Mouse (Mus musculus) hindbrain, embryonic 16.5 days (tissue): Measurements from ENCODE around the gene Zbtb16. TPM values are rescaled to one million over a fixed set of nuclear protein-coding genes. Genes with fewer than 3 reads are reported as not detected.

ENCODE experiments used
- ATAC-seq: fragments of 200-750 bp; cut with Nextera tagmentation; 2 replicates; pipeline ENCODE4 v1.8.0; 2017; ENCODE audit warnings: moderate TSS enrichment, moderate library complexity
- H3K27ac ChIP-seq: fragments of 300-500 bp; sonication (generic); 2 replicates; pipeline ENCODE4 v1.5.1; 2014; ENCODE audit warnings: low read depth, mild to moderate bottlenecking, control low read depth, low read length, moderate library complexity
- H3K27me3 ChIP-seq: fragments of 300-500 bp; sonication (generic); replicated peaks from 2 replicates; pipeline ENCODE4 v1.6.1; 2014; ENCODE audit warnings: low read length; ENCODE audit not compliant: control insufficient read depth, insufficient read depth
- H3K36me3 ChIP-seq: fragments of 300-500 bp; sonication (generic); 2 replicates; pipeline ENCODE4 v1.6.1; 2014; ENCODE audit warnings: mild to moderate bottlenecking, low read length, moderate library complexity, mixed read lengths; ENCODE audit not compliant: control insufficient read depth, insufficient read depth
- H3K4me1 ChIP-seq: fragments of 300-500 bp; sonication (generic); 2 replicates; pipeline ENCODE4 v1.6.1; 2014; ENCODE audit warnings: low read depth, low read length; ENCODE audit not compliant: control insufficient read depth, insufficient read depth
- H3K4me2 ChIP-seq: fragments of 300-500 bp; sonication (generic); 2 replicates; pipeline ENCODE4 v1.6.1; 2014; ENCODE audit warnings: mild to moderate bottlenecking, low read length, control low read depth, moderate library complexity
- H3K4me3 ChIP-seq: fragments of 300-500 bp; sonication (generic); 2 replicates; pipeline ENCODE4 v1.5.1; 2014; ENCODE audit warnings: mild to moderate bottlenecking, low read length, control low read depth, moderate library complexity
- H3K9ac ChIP-seq: fragments of 300-500 bp; sonication (generic); 2 replicates; pipeline ENCODE4 v1.6.1; 2014; ENCODE audit warnings: low read depth, mild to moderate bottlenecking, control low read depth, low read length, moderate library complexity
- H3K9me3 ChIP-seq: fragments of 300-500 bp; sonication (generic); 2 replicates; pipeline ENCODE4 v1.6.1; 2014; ENCODE audit warnings: mild to moderate bottlenecking, low read length, moderate library complexity; ENCODE audit not compliant: control insufficient read depth
- WGBS: fragments of 180-500 bp; shearing (Covaris S2); extraction: QIAGEN DNeasy Blood & Tissue Kit; methylation state at CpG from one replicate; pipeline ENCODE4 v1.1.7; 2014; 5-methylcytosine and 5-hydroxymethylcytosine counted together
- polyA plus RNA-seq: library from polyadenylated mRNA; unstranded; fragments of >200 nt; fragmentation: Nextera tagmentation; extraction: Ambion mirVana; gene quantifications from 2 replicates; pipeline ENCODE4 v1.2.1, GENCODE M21; 2015

Zbtb16 gene
- polyA plus RNA-seq, 1 experiment from 2014 or later, result 8.4 TPM

DNA sequence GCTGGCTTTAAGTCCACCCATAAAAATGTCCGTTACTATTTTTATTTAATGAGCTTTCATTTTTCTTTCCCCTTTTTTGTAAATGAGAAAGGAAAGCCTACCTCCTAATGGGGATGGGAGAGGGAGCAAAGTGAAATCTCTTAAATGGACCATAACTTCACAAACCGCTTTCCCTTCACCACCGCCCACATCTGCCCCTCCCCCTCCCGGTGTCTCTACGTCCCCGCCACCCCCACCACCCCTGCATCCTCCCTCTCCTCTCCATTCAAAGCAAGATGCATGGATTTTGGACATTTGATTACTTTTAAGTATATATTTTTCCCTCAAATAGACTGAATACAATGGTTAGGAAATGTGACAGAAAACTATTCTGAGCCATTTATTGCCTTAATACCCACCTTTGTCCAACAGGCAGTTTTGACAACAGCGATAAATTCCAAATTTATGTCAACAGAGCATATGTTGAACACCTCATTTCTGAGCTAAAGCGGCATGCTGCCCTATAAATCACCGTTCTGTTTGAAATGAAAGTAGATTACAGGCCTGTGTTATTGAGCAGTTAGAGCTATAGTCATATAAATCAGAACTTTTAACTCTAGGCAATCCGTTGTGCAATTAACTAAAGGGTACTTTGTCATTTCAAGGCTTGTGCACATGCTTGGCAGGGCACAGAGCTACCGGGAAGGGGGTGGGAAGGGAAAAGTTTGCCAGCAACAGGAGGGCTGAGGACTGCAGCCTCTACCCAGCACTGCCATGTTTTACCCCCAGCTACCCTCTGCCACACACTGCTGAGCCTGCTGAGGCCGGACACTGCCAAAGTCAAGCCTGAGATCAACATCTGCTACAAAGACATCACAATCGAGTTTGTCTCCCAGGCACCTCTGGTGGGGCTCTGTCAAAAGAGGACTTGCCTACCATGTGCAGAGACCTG lies 78.1 kb downstream of the Zbtb16 start:
- 49% methylated on average over 13 of the region's 13 CpGs for WGBS

DNA sequence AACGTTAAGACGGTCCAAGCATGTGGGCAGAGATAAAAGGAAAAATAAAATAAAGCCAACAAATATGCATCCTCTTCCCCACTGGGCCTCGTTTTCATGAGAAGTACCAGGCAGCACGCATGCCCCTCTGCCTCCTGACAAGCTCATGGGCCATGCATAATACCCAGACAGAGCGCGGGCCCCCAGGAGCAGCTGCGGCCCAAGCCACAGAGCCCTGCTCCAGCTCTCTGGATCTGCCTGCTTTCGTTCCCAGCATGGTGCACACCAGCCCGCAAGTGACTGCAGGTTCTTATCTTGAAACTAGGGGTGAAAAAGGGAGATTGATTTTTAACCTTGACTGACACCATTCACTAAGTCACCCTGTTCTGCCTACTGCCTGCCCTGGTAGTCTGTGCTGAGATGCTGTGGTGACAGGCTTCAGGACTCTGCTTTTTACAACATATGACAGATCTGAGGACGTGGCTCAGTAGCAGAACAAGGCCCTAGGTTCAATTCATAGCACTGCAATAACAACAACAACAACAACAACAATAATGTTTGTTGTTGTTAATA lies 79.7 kb downstream of the Zbtb16 start:
- Histone ChIP-seq H3K27me3 (no peaks in the 10 kb centered on the region), H3K27ac (no peak overlapping the region), H3K9me3 (no peaks in the 10 kb centered on the region), H3K4me3 (no peak overlapping the region), H3K4me1 (peaks cover 10% of the 10 kb centered on the region; the same call in 1 of the 2 replicates), H3K9ac (no peak overlapping the region), H3K36me3 (no peaks in the 10 kb centered on the region), H3K4me2 (no peak overlapping the region)
- peak; percentile 57; the same call in 1 of the 2 replicates for ATAC-seq
- WGBS, result 21% methylated on average over 10 of the region's 10 CpGs

More for the DNA sequence above, 78.1 kb downstream of the Zbtb16 start:
- peaks cover 10% of the 10 kb centered on the region; the same call in 1 of the 2 replicates for H3K4me1 ChIP-seq
- no peaks in the 10 kb centered on the region for H3K27me3 ChIP-seq
- no peak overlapping the region for H3K4me3 ChIP-seq
- ATAC-seq, result no peak
- no peak overlapping the region for H3K4me2 ChIP-seq
- no peak overlapping the region for H3K9ac ChIP-seq
- no peaks in the 10 kb centered on the region for H3K36me3 ChIP-seq
- H3K27ac ChIP-seq, result 0 out of 2 replicates have a peak overlapping the region, but pooled peaks have one; percentile 13
- no peaks in the 10 kb centered on the region for H3K9me3 ChIP-seq

DNA sequence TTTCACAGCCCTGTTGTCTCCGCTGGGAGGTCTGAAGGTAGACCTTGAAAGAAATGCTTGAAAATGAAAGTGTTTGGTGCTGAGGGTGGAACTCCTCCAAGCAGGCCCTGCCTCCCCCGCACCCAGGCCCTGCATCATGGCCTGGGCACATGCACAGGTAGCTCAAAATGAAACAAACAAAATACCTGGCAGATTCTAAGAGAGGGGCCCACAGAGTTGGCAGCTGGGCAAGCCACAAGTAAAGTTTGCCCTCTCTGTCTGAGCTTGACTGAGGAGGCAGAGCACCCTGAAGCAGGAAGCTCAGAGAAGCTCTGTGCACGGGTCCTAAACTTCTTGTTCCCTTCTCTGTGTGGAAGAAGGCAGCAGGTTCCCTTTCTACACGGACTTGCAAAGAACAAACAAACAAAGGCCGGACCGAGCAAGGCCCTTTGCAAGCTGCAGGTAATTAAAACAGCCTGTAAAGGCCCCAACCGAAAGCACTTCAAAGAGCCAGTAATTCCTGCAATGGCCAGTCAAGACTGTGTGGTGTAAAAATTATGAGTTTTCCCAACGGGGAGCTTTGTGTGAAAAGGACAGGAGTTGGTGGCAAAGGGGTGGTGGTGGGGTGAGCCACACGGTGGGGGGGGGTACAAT lies 80.5 kb downstream of the Zbtb16 start:
- no peak overlapping the region for H3K9ac ChIP-seq
- no peaks in the 10 kb centered on the region for H3K27me3 ChIP-seq
- peaks cover 10% of the 10 kb centered on the region; the same call in 1 of the 2 replicates for H3K4me1 ChIP-seq
- H3K9me3 ChIP-seq, result no peaks in the 10 kb centered on the region
- H3K36me3 ChIP-seq, result no peaks in the 10 kb centered on the region
- H3K27ac ChIP-seq, result no peak overlapping the region
- WGBS, result 32% methylated on average over 9 of the region's 9 CpGs
- ATAC-seq, result no peak
- H3K4me2 ChIP-seq, result no peak overlapping the region
- H3K4me3 ChIP-seq, result no peak overlapping the region

DNA sequence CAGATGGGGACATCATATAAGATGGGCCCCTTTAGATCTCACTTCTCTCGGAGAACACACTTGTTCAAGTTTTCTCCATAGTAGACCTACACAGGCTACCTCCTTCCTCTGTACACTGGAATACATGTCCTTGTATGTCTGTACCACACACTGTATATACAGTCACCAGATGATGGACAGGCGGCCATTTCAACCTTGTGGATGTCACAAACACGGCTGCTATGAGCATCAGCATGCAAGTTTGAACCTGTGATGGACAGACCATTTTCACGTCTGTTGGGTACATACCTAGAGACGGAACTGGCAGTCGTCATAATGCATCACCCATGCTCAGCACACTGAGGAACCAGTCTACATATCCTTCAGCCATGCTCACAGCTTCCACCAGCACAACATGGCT lies 81.6 kb downstream of the Zbtb16 start:
- no peak overlapping the region for H3K9ac ChIP-seq
- no peak overlapping the region for H3K4me2 ChIP-seq
- no peaks in the 10 kb centered on the region for H3K36me3 ChIP-seq
- ATAC-seq, result no peak
- H3K27ac ChIP-seq, result no peak overlapping the region
- H3K4me1 ChIP-seq, result peaks cover 7% of the 10 kb centered on the region; the same call in 1 of the 2 replicates
- no peak overlapping the region for H3K4me3 ChIP-seq
- 96% methylated on average over 6 of the region's 6 CpGs for WGBS
- H3K9me3 ChIP-seq, result no peaks in the 10 kb centered on the region
- no peaks in the 10 kb centered on the region for H3K27me3 ChIP-seq

DNA sequence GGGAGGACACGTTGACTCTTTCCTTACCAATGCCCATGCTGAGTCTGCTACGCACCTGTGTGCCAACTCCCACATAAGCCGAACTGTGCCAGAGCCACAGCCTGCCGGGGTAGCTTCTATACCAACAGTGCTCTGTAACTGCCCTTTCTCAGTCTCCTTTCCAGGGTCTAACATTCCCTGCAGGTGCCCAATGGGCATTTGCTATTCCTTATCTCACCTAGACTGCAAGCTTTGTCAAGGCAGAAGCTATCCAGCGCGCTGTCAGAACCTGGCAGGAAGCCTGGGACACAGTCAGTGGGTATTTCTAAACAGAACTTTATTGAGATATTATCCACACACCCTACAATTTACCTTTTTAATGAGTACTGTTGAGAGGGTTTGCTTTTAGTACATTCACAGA lies 82.1 kb downstream of the Zbtb16 start:
- WGBS, result 85% methylated on average over 6 of the region's 6 CpGs
- H3K27me3 ChIP-seq, result no peaks in the 10 kb centered on the region

DNA sequence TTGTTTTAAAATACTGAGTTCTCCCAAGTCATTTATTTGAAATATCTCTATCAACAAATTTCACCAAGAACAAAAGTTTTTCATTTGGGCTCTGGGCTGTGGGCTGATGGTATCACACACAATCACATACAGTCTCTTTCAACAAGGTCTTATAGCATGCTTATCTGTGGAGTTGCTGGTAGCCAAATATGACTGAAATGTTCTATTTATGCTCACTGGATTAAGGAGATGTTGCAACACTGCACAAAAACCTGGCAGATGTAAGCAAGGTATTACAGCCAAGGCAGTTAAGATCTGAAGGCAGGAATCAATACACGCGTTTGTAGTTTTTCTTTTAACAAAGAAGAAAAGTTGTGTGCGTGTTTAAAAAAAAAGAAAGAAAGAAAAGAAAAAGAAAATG lies 84.1 kb downstream of the Zbtb16 start:
- no peak overlapping the region for H3K4me2 ChIP-seq
- no peak for ATAC-seq
- H3K27me3 ChIP-seq, result no peaks in the 10 kb centered on the region
- H3K9me3 ChIP-seq, result no peaks in the 10 kb centered on the region
- H3K4me3 ChIP-seq, result no peak overlapping the region
- no peak overlapping the region for H3K9ac ChIP-seq
- H3K27ac ChIP-seq, result no peak overlapping the region
- 93% methylated on average over 3 of the region's 3 CpGs for WGBS
- no peaks in the 10 kb centered on the region for H3K36me3 ChIP-seq
- peaks cover 3% of the 10 kb centered on the region; the same call in 1 of the 2 replicates for H3K4me1 ChIP-seq

More for the DNA sequence above, 82.1 kb downstream of the Zbtb16 start:
- no peak overlapping the region for H3K4me3 ChIP-seq
- no peak overlapping the region for H3K27ac ChIP-seq
- peaks cover 7% of the 10 kb centered on the region; the same call in 1 of the 2 replicates for H3K4me1 ChIP-seq
- no peaks in the 10 kb centered on the region for H3K9me3 ChIP-seq
- no peak overlapping the region for H3K9ac ChIP-seq
- H3K4me2 ChIP-seq, result no peak overlapping the region
- no peaks in the 10 kb centered on the region for H3K36me3 ChIP-seq
- ATAC-seq, result no peak

DNA sequence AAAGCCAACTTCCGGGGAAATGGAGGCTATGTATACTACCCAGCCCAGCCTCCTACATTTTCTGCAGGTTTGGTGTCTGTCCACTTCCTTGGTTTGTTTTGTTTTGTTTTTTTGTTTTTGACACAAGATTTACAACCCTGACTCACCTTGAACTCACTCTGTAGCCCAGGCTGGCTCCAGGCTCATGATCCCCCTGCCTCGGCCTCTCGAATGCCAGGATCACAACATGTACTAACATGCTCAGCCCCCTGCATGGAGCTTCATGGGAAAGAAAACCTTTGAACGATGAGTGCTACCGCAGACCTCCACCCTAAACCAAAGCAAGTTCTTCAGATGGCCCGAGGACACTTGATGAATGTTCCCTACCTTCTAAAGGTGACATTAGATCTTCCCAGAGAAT lies 86.4 kb downstream of the Zbtb16 start:
- Histone ChIP-seq H3K27me3 (no peaks in the 10 kb centered on the region), H3K9me3 (no peaks in the 10 kb centered on the region), H3K36me3 (no peaks in the 10 kb centered on the region), H3K9ac (no peak overlapping the region), H3K4me3 (no peak overlapping the region), H3K4me2 (no peak overlapping the region), H3K4me1 (no peaks in the 10 kb centered on the region), H3K27ac (no peak overlapping the region)
- no peak for ATAC-seq
- 90% methylated on average over 6 of the region's 6 CpGs for WGBS

DNA sequence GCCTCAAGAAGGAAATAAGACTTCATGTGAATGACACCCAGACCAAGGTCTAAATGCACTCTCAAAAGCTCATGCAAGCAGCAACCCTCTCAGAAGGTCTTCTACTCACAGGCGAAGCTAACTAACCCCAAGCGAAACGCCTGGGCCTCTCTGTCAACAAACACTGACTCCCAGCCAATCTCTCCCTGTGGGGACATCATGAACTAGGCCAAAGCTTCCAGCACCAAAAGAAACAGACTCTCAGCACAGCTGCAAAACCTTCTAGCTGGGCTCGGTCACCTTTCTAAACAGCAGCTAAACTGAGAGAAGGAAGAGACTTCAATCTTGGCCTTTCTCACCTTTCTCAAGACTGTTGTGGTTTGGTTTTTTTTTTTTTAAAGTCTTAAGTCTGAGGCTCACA lies 86.9 kb downstream of the Zbtb16 start:
- Histone ChIP-seq H3K4me2 (no peak overlapping the region), H3K4me3 (no peak overlapping the region), H3K36me3 (no peaks in the 10 kb centered on the region), H3K27me3 (no peaks in the 10 kb centered on the region), H3K9me3 (no peaks in the 10 kb centered on the region), H3K27ac (no peak overlapping the region), H3K4me1 (peaks cover 3% of the 10 kb centered on the region; the same call in 1 of the 2 replicates), H3K9ac (no peak overlapping the region)
- 82% methylated on average over 4 of the region's 4 CpGs for WGBS
- ATAC-seq, result no peak

DNA sequence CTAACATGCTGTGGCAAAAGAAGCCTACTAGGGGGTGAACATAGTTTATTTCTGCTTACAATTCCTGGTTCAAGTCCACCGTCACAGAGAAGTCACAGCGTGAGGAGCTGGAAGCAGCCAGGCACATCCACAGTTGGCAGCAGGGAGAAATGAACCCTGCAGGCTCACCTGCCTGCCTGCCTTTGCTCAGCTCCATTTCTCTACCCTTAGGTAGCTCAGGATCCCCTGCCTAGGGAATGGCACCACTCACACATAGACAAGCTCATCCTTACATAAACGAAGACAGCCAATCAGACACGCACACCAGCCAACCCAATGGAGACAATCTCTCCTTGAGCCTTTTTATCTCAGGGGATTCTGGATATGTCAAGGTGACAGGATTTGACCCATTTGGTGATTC lies 87.3 kb downstream of the Zbtb16 start:
- H3K9me3 ChIP-seq, result no peaks in the 10 kb centered on the region
- no peak overlapping the region for H3K27ac ChIP-seq
- H3K9ac ChIP-seq, result no peak overlapping the region
- H3K4me2 ChIP-seq, result no peak overlapping the region
- no peaks in the 10 kb centered on the region for H3K36me3 ChIP-seq
- no peak overlapping the region for H3K4me3 ChIP-seq
- H3K27me3 ChIP-seq, result no peaks in the 10 kb centered on the region
- 97% methylated on average over 4 of the region's 4 CpGs for whole genome bisulfite sequencing
- ATAC-seq, result no peak
- peaks cover 3% of the 10 kb centered on the region; the same call in 1 of the 2 replicates for H3K4me1 ChIP-seq
